Mouse (Mus musculus): ENCODE measurements at regions not wholly inside any gene's neighbourhood (a gene's known extent, or its start where the extent isn't known, plus 50 kb on each side); places are given as distances from the start of the nearest gene placed in this dataset.

DNA sequence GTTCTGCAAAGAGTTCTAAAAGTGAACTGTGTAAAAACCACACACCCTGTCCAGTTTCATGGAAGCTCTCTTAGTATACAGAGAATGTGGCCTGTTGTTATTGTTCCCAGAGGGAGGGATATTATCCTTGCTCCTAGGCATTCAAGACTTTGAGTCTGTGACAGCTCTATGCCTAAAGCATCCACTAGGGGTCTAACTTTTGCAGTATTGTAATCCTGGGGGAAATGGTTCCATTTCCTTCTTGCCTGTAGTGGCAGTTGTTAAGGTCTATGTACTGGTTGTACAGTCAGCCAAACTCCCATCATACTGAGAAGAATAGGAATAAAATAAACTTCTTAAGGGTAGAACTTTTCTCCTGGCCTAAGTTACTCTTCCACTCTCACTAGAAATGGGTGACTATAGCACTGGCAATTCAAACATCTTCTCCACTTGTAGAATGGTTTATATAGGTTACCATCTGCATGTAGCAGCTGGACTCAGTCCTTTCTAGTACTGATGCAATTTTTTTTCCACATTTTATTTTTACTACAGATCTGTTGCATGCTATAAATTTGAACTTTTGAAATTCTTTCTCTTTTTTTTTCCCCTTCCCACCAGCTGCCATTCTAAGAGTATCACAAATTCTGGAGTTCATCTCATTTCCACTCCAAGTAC, 51.4 kb upstream of the Dpt start:
- TF ChIP-seq CTCF (conservative IDR thresholded peaks at IDR 0.05; ENCODE audit: low read length) (peak; percentile 73), POU5F1 (IDR thresholded peaks at IDR 0.05; ENCODE audit: borderline replicate concordance, low read length) (no peak)
